Mouse (Mus musculus) heart, postnatal 14 days (tissue): ENCODE data around the gene Vmn1r157. TPM values are rescaled to one million over a fixed set of nuclear protein-coding genes. Genes with fewer than 3 reads are reported as not detected.
"Not testable (repeated sequence)": the region's sequence is repeated elsewhere in the genome, so short reads cannot be mapped to it uniquely, and the experiment has no call there.

Experiments
- DNase-seq, 2 experiments: peaks; one replicate each; pipeline ENCODE4 v3.0.0; 2021 to 2022
- intact Hi-C: fragments of 180-260 bp; cut with DNase I; formaldehyde crosslinking; loops from one replicate; pipeline ENCODE4 v1.15.1; 2025
- long read RNA-seq, 2 experiments: library from polyadenylated mRNA; stranded (forward); transcript quantifications; one replicate each; pipeline ENCODE4 v2.0.0; 2021
- total RNA-seq, 2 experiments: library from RNA; stranded (reverse); gene quantifications; 2 replicates each; pipeline ENCODE4 v1.2.3; 2021

The Vmn1r157 gene
- not detected for total RNA-seq
- long read RNA-seq, experiment 1 = 0 reads
- long read RNA-seq, experiment 2 = 0 reads

DNA sequence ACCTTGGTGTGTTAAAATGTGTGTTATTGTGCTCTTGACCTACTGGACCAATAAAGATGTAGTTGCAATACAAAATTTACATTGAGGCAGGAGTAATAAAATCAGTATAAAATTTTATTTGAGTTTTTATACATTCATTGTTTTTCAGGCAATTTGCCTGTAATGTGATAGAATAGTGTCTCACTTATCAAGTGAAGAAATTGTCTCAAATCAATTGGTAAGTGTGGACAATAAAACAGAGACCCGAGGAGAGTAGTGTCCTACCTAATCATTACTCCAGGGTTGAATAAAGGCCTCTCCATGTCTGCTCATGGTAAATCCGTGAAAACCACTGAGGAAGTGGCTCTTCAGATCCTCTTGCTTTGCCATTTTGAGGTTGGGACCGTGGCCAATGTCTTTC is at the start of gene Vmn1r157:
Gene Vmn1r157 (plus strand): TSS at position 301 of the 400 bp plus-strand sequence.
- DNase-seq, intact Hi-C loops: not testable (repeated sequence)

DNA sequence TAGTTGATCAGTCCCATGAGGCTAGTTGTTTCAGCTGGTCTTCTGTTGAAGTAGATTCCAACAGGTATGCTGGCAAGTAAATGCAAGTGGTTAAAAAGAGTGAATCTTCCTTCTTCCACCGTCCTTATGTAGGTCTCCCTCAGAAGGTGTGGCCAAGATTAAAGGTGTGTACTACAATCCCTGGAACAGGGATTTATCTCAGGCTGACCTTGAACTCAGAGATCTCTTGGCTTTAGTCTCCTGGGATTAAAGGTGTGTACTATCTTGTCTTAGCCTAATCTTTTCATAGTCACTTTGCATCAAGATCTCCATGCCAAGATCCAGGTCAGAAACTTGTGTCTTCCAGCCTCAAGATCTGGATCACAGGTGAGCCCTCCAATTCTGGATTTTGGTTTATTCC is 41.9 kb upstream of the Vmn1r157 start, which contains the start of gene Gm4567:
Gene Gm4567 (minus strand): TSS at position 101 of the 400 bp plus-strand sequence.
- intact Hi-C loops, DNase-seq: not testable (repeated sequence)

DNA sequence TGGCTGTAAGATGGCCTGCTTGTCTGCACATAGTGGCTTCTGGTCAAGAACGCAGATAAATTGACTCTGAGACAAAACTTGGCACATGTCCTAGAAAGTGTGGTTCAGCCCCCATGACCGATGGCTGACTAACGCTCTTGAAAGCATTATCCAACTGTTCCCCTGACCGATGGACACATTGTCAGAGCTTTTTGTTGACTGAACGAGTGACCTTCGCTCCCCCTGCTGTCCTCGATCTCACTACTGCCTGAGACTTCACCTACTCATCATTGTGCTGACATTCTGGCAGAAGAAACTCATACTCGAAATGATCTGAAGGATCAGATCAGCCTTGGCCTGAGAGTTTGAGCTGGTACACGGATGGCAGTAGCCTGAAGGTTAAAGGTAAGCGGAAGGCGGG is 14.5 kb downstream of the Vmn1r157 start:
- intact Hi-C loops, DNase-seq: not testable (repeated sequence)

DNA sequence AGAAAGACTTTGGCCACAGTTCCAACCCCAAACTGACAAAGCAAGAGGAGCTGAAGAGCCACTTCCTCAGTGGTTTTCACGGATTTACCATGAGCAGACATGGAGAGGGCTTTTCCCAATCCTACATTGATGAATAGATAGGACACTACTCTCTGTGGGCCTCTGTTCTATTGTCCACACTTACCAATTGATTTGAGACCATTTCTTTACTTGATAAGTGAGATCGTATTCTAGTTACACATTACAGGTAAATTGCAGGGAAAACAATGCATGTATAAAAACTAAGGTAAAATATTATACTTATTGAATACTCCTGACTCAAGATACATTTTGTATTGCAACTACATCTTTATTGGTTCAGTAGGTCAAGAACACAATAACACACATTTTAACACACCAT is 29.2 kb downstream of the Vmn1r157 start, which contains the start of gene Vmn1r158:
Gene Vmn1r158 (minus strand): TSS at position 101 of the 400 bp plus-strand sequence.
- intact Hi-C loops, DNase-seq: not testable (repeated sequence)

Other genes with a start within 250 kb of the Vmn1r157 start
- not detected for gene Vmn1r152, start 238.7 kb upstream of the Vmn1r157 start, total RNA-seq
- gene Gm8677, start 226.8 kb upstream of the Vmn1r157 start, total RNA-seq = not detected
- gene Gm4201, start 196.4 kb upstream of the Vmn1r157 start, total RNA-seq = not detected
- gene Gm4565, start 173.6 kb upstream of the Vmn1r157 start, total RNA-seq = not detected
- not detected for gene Vmn1r155, start 103.7 kb upstream of the Vmn1r157 start, total RNA-seq
- gene Gm8693, start 69.4 kb upstream of the Vmn1r157 start, total RNA-seq = not detected
- gene Gm4567, start 42.0 kb upstream of the Vmn1r157 start, total RNA-seq = not detected
- gene Vmn1r158, start 29.1 kb downstream of the Vmn1r157 start, total RNA-seq = not detected
- gene Vmn1r159, start 81.9 kb downstream of the Vmn1r157 start, total RNA-seq = not detected
- gene Vmn1r160, start 109.5 kb downstream of the Vmn1r157 start, total RNA-seq = not detected
- gene Gm4214, start 223.0 kb downstream of the Vmn1r157 start, total RNA-seq = not detected